Mouse (Mus musculus) thymus, adult 2 months (tissue): ENCODE measurements around the gene Kif6.

ENCODE experiments used
- CTCF ChIP-seq: fragments of 200-500 bp; IDR thresholded peaks from 2 replicates; pipeline ENCODE4 v1.5.1; 2012; ENCODE audit warnings: mild to moderate bottlenecking, control low read depth, low read length, moderate library complexity, borderline replicate concordance; ENCODE audit not compliant: control insufficient read depth, poor library complexity, insufficient read depth; ENCODE audit errors: extremely low read depth
- POLR2A ChIP-seq: fragments of 200-500 bp; IDR thresholded peaks from 2 replicates; pipeline ENCODE4 v1.6.1; 2012; ENCODE audit warnings: mild to moderate bottlenecking, low read length, control low read depth, moderate library complexity; ENCODE audit not compliant: control insufficient read depth, poor library complexity, insufficient read depth; ENCODE audit errors: extremely low read depth

- no peak for TF ChIP-seq POLR2A
- no peak for TF ChIP-seq CTCF
Measured at GRCm38 (mm10) chr17:49923429-49923828, 308.5 kb downstream of the Kif6 start.
